Mouse (Mus musculus) myocyte (in vitro differentiated cells): Measurements from ENCODE around the gene Cyp4x1.

Experiments used
- MYOG ChIP-seq, 3 experiments: IDR thresholded peaks; one replicate each; pipeline ENCODE4 v1.6.1; 2011; ENCODE audit warnings: control low read depth in 2 of 3, low read depth in 2 of 3, mild to moderate bottlenecking in 2 of 3; ENCODE audit not compliant: insufficient read length in 2 of 3, control insufficient read depth in 1 of 3, insufficient read depth in 1 of 3
- POLR2A ChIP-seq: IDR thresholded peaks from one replicate; pipeline ENCODE4 v1.6.1; 2011; ENCODE audit warnings: low read depth, mild to moderate bottlenecking, control low read depth, moderate library complexity; ENCODE audit not compliant: insufficient read length
- REST ChIP-seq: IDR thresholded peaks from one replicate; pipeline ENCODE4 v1.6.1; 2011; ENCODE audit warnings: mild to moderate bottlenecking, control low read depth, moderate library complexity; ENCODE audit not compliant: insufficient read depth, insufficient read length
- SRF ChIP-seq: IDR thresholded peaks from one replicate; pipeline ENCODE4 v1.6.1; 2011; ENCODE audit warnings: low read depth; ENCODE audit not compliant: control insufficient read depth, insufficient read length
- TCF3 ChIP-seq: IDR thresholded peaks from one replicate; pipeline ENCODE4 v1.6.1; 2011; ENCODE audit warnings: low read depth, control low read depth; ENCODE audit not compliant: insufficient read length
- USF1 ChIP-seq: IDR thresholded peaks from one replicate; pipeline ENCODE4 v1.6.1; 2011; ENCODE audit warnings: low read depth, mild to moderate bottlenecking, control low read depth, moderate library complexity

DNA sequence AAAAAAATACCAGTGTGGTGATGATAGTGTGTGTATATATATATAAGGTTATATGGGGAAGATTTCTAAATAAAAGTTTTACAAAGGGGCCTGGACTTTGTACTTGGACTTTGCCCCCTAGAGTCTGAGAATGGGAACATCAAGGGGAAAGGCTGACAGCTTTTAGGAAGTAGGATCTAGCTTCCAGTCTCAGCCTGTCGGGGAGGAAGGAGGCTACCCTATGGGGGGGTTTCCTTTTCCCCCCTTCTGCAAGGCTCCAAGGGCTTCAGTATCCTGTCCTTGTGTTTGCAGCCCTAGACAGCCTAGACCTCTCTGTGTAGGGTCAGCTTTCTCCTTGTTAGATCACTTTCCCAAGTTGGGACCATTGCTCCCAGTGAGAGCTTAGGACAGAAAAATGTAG is 62.4 kb downstream of the Cyp4x1 start:
- TF ChIP-seq USF1, result no peak
- no peak for TF ChIP-seq TCF3
- TF ChIP-seq SRF, result no peak
- TF ChIP-seq MYOG (IDR thresholded peaks at IDR 0.05; ENCODE audit: control insufficient read depth in 1 of 3, insufficient read depth in 1 of 3, insufficient read length in 2 of 3, low read depth in 2 of 3), result no peak
- TF ChIP-seq REST, result no peak
- TF ChIP-seq POLR2A, result no peak
